Mouse (Mus musculus): Measurements from ENCODE around the gene Npepps. TPM values are rescaled to one million over a fixed set of nuclear protein-coding genes. Genes with fewer than 3 reads are reported as not detected.

The Npepps gene
- polyA plus RNA-seq, 1 experiment, result 81.2 TPM

GRCm38 (mm10) chr11:97246510-97247159, 33.8 kb downstream of the Npepps start:
- Histone ChIP-seq H3K27ac (ENCODE audit: insufficient read depth, low read length) (no peak overlapping the region), H3K4me3 (ENCODE audit: insufficient read depth, low read length) (no peak overlapping the region), H3K4me1 (ENCODE audit: control insufficient read depth, insufficient read depth, low read length) (no peaks in the 10 kb centered on the region; the same call in 1 of the 2 replicates)
- no peak for TF ChIP-seq POLR2A (IDR thresholded peaks at IDR 0.05; ENCODE audit: extremely low read depth, insufficient read depth, low read length)
- TF ChIP-seq CTCF (IDR thresholded peaks at IDR 0.05; ENCODE audit: extremely low read depth, insufficient read depth, low read length), result no peak

DNA sequence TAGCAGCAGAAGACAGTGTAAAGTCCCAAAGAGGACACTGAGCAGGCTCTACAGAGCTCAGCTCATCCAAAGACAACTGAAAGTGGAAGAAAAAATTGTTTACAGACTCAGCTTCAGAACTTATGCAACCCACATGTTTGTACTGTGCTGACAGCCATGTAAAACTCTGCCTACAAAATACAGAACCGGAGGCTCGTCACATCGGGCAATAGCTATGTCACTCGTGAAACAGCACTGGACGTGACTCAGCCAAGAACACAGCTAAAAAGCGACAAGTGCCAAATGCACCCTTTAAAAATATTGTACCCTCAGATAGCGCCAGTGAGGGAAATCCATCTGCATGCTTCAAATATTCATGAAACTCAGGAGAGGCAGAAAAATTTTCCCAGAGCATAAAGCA, 39.1 kb downstream of the Npepps start:
- TF ChIP-seq CTCF (IDR thresholded peaks at IDR 0.05; ENCODE audit: extremely low read depth, insufficient read depth, low read length) (no peak), POLR2A (IDR thresholded peaks at IDR 0.05; ENCODE audit: extremely low read depth, insufficient read depth, low read length) (no peak)
- H3K27ac ChIP-seq (ENCODE audit: insufficient read depth, low read length), result no peak overlapping the region
- no peak overlapping the region for H3K4me3 ChIP-seq (ENCODE audit: insufficient read depth, low read length)
- no peaks in the 10 kb centered on the region for H3K4me1 ChIP-seq (ENCODE audit: control insufficient read depth, insufficient read depth, low read length)

GRCm38 (mm10) chr11:97237976-97238375, 42.5 kb downstream of the Npepps start:
- TF ChIP-seq CTCF (IDR thresholded peaks at IDR 0.05; ENCODE audit: extremely low read depth, insufficient read depth, low read length), result no peak
- no peak for TF ChIP-seq POLR2A (IDR thresholded peaks at IDR 0.05; ENCODE audit: extremely low read depth, insufficient read depth, low read length)
- Histone ChIP-seq H3K4me1 (ENCODE audit: control insufficient read depth, insufficient read depth, low read length) (no peaks in the 10 kb centered on the region), H3K4me3 (ENCODE audit: insufficient read depth, low read length) (no peak overlapping the region), H3K27ac (ENCODE audit: insufficient read depth, low read length) (no peak overlapping the region)

DNA sequence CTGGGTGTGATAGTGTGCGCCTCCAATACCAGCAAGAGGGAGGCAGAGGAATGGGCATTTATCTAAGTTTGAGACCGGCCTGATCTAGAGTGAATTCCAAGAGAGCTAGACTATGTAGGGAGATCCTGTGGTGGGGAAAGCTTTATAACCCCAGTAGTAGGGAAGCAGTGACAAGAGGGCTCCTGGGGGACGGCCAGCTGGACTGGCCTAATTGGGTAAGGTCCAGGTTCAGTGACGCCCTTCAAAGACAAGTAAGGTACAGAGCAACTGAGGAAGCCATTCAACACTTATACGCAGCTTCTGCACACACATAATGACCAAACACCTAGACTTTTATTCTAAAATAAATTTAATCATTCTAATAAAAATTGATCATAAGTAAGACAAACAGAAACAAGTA, 48.0 kb downstream of the Npepps start:
- TF ChIP-seq CTCF (IDR thresholded peaks at IDR 0.05; ENCODE audit: extremely low read depth, insufficient read depth, low read length) (no peak), POLR2A (IDR thresholded peaks at IDR 0.05; ENCODE audit: extremely low read depth, insufficient read depth, low read length) (no peak)
- H3K4me1 ChIP-seq (ENCODE audit: control insufficient read depth, insufficient read depth, low read length), result no peaks in the 10 kb centered on the region; the same call in 1 of the 2 replicates
- no peak overlapping the region for H3K27ac ChIP-seq (ENCODE audit: insufficient read depth, low read length)
- H3K4me3 ChIP-seq (ENCODE audit: insufficient read depth, low read length), result no peak overlapping the region

DNA sequence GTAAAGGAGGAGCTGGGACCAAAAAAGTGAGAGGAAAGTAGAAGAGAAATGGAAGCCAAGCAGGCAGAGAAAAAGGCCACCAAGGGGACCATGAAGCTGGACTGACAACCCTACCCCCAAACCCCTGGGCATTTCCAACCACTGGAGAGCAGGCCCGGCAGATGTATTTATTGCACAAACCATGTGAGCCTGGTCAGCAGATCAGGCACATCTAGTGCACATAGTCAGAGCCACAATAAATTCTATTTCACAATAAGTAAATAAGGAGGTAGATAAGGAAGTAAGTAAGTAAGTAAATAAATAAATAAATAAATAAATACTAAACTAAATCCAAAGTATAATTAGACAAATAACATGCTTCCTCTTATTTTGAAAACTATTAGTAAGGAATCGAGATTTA, 51.0 kb downstream of the Npepps start:
- TF ChIP-seq CTCF (IDR thresholded peaks at IDR 0.05; ENCODE audit: extremely low read depth, insufficient read depth, low read length), result no peak
- TF ChIP-seq POLR2A (IDR thresholded peaks at IDR 0.05; ENCODE audit: extremely low read depth, insufficient read depth, low read length), result no peak
- Histone ChIP-seq H3K4me3 (ENCODE audit: insufficient read depth, low read length) (no peak overlapping the region), H3K4me1 (ENCODE audit: control insufficient read depth, insufficient read depth, low read length) (no peaks in the 10 kb centered on the region; the same call in 1 of the 2 replicates), H3K27ac (ENCODE audit: insufficient read depth, low read length) (no peak overlapping the region)

DNA sequence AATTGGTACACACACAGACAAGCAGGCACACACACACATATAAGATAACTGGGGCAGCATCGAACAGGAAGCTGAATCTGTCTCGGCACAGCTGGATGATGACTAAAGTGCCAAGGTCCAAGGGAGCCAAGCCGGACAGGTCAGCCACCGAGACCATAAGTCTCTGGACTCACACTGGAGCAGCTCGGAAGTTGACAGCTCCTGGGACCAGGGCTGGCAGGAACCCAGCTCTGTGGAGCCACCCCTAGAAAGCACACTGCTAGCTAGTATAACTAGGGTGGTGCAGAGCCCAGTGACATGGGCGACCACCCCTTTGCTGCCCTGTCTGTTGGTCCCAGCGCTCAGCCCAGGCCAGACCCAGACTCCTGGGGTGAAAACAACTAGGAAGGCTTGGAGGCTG, 51.5 kb downstream of the Npepps start:
- TF ChIP-seq POLR2A (IDR thresholded peaks at IDR 0.05; ENCODE audit: extremely low read depth, insufficient read depth, low read length), result no peak
- TF ChIP-seq CTCF (IDR thresholded peaks at IDR 0.05; ENCODE audit: extremely low read depth, insufficient read depth, low read length), result no peak
- Histone ChIP-seq H3K4me1 (ENCODE audit: control insufficient read depth, insufficient read depth, low read length) (no peaks in the 10 kb centered on the region; the same call in 1 of the 2 replicates), H3K4me3 (ENCODE audit: insufficient read depth, low read length) (no peak overlapping the region), H3K27ac (ENCODE audit: insufficient read depth, low read length) (no peak overlapping the region)

- H3K27ac ChIP-seq (ENCODE audit: insufficient read depth, low read length), result no peak overlapping the region
- no peak for TF ChIP-seq CTCF (IDR thresholded peaks at IDR 0.05; ENCODE audit: extremely low read depth, insufficient read depth, low read length)
- TF ChIP-seq POLR2A (IDR thresholded peaks at IDR 0.05; ENCODE audit: extremely low read depth, insufficient read depth, low read length), result no peak
- no peaks in the 10 kb centered on the region; the same call in 1 of the 2 replicates for H3K4me1 ChIP-seq (ENCODE audit: control insufficient read depth, insufficient read depth, low read length)
- no peak overlapping the region for H3K4me3 ChIP-seq (ENCODE audit: insufficient read depth, low read length)
Observed at GRCm38 (mm10) chr11:97226131-97226530, 54.3 kb downstream of the Npepps start.

GRCm38 (mm10) chr11:97223485-97223884, 57.0 kb downstream of the Npepps start:
- H3K27ac ChIP-seq (ENCODE audit: insufficient read depth, low read length), result no peak overlapping the region
- no peak for TF ChIP-seq POLR2A (IDR thresholded peaks at IDR 0.05; ENCODE audit: extremely low read depth, insufficient read depth, low read length)
- no peak for TF ChIP-seq CTCF (IDR thresholded peaks at IDR 0.05; ENCODE audit: extremely low read depth, insufficient read depth, low read length)
- no peak overlapping the region for H3K4me3 ChIP-seq (ENCODE audit: insufficient read depth, low read length)
- H3K4me1 ChIP-seq (ENCODE audit: control insufficient read depth, insufficient read depth, low read length), result peaks cover 7% of the 10 kb centered on the region

DNA sequence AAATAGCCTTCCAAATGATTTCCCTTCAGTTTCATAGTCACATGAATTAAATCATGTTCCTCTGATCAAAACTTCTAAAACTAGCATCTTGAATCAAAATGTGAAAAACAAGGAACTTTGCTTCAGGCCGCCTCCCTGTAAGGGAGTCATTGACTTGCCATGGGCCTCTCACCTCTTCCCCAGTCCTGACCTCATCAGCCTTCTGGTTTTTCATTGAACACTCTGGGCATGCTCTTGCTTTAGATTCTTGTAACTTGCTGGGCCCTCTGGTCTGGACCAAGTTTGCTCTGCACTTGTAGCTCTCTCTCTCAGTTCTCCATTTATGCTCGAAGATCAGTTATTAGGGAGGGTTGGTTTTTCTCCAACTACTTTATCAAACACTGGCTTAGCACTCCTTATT, 58.8 kb downstream of the Npepps start:
- Histone ChIP-seq H3K4me1 (ENCODE audit: control insufficient read depth, insufficient read depth, low read length) (peaks cover 7% of the 10 kb centered on the region), H3K4me3 (ENCODE audit: insufficient read depth, low read length) (no peak overlapping the region), H3K27ac (ENCODE audit: insufficient read depth, low read length) (no peak overlapping the region)
- no peak for TF ChIP-seq CTCF (IDR thresholded peaks at IDR 0.05; ENCODE audit: extremely low read depth, insufficient read depth, low read length)
- TF ChIP-seq POLR2A (IDR thresholded peaks at IDR 0.05; ENCODE audit: extremely low read depth, insufficient read depth, low read length), result no peak

GRCm38 (mm10) chr11:97220211-97220610, 60.2 kb downstream of the Npepps start:
- TF ChIP-seq POLR2A (IDR thresholded peaks at IDR 0.05; ENCODE audit: extremely low read depth, insufficient read depth, low read length), result no peak
- TF ChIP-seq CTCF (IDR thresholded peaks at IDR 0.05; ENCODE audit: extremely low read depth, insufficient read depth, low read length), result no peak
- peak overlapping the region; percentile 87 for H3K27ac ChIP-seq (ENCODE audit: insufficient read depth, low read length)
- no peak overlapping the region for H3K4me3 ChIP-seq (ENCODE audit: insufficient read depth, low read length)
- peaks cover 7% of the 10 kb centered on the region for H3K4me1 ChIP-seq (ENCODE audit: control insufficient read depth, insufficient read depth, low read length)
